Mouse (Mus musculus) urinary bladder, postnatal 4 days (tissue): Measurements from ENCODE around the gene Ntsr2.

Experiments
- DNase-seq, 2 experiments: peaks; one replicate each; pipeline ENCODE4 v3.0.0; 2021 to 2022; ENCODE audit warnings: low spot score in 2 of 2

Ntsr2 gene

GRCm38 (mm10) chr12:16653332-16654093 is at the start of gene Ntsr2:
Gene Ntsr2, plus strand, starts transcription at chr12:16653382.
- peak; percentile 72 to 84 for DNase-seq

DNA sequence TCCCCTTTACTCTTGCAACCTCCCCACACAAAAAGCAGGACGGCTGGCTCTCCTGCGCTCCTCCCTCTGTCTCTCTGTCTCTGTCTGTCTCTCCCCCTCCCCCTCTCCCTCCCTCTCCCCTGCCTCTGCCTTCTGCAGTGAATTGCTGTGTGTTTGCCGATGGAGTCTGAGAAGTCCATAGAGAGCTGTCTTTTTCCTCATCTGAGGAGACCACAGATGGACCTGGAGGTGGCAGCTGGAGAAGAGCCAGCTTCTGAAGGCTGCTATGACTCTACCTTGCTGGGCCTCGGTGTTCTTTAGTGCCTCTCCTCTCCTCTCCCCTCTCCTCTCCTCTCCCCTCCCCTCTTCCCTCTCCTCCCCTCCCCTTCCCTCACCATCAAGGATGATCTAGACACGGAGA is 47.6 kb upstream of the Ntsr2 start:
- DNase-seq, result no peak

DNA sequence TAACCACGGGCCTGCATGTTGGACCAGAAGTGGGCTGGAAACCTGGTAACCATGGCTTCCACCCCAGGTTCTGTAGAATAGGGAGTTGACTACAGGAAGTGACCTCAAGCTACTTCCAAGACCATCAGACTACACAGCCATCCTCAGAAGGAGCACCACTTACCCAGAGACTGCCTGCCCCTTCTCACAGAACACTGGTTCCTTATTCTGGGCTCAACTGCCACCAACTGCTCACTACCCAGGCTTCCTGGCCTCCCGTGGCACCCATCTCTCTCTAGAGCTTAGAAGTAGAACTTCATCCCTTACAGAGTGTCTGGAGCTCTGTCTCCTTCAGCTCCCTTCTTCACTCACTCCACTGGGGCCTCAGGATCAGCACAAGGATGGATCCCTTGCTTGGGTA is 42.2 kb upstream of the Ntsr2 start, which contains the start of gene Lpin1:
TSS of gene Lpin1 (minus strand) at position 31 of the 400 bp plus-strand sequence.
- no peak for DNase-seq

DNA sequence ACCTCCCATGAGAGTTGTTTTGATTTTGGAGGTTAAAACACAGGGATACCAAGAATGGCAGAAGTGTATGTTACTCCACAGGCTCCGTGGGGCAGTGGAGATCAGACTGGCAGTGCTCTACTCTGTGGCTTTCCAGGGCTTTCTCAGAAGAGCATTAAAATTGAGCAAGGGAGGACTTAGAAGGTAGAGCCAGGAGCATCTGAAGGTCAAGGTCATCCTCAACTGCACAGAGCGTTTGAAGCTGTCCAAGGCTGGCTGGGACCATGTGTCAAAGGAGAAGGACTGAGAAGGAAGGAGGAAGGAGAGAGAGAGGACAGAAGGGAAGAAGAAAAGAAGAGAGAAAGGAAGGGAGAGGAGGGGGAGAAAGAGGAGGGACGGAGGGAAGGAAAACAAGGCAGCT is 38.6 kb upstream of the Ntsr2 start:
- no peak for DNase-seq

DNA sequence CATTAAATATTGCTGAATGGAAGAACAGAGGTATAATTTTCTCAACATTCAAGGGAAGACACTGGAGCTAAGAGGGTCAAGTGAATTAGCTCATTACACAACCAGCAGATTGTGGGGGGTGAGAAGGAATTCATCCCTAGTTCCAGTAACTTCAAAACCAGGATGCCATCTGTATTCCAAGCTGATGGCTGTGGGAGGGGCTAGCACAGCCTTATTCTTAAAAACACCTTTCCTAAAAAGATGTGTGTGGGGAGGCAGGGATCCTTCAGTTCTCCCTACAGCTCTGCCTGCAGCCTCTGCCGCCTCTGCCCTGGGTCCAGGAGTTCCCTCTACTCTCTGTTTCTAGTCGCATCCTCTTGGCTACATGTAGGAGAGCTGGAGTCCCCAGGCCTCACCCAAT is 37.4 kb upstream of the Ntsr2 start:
- DNase-seq, result no peak

DNA sequence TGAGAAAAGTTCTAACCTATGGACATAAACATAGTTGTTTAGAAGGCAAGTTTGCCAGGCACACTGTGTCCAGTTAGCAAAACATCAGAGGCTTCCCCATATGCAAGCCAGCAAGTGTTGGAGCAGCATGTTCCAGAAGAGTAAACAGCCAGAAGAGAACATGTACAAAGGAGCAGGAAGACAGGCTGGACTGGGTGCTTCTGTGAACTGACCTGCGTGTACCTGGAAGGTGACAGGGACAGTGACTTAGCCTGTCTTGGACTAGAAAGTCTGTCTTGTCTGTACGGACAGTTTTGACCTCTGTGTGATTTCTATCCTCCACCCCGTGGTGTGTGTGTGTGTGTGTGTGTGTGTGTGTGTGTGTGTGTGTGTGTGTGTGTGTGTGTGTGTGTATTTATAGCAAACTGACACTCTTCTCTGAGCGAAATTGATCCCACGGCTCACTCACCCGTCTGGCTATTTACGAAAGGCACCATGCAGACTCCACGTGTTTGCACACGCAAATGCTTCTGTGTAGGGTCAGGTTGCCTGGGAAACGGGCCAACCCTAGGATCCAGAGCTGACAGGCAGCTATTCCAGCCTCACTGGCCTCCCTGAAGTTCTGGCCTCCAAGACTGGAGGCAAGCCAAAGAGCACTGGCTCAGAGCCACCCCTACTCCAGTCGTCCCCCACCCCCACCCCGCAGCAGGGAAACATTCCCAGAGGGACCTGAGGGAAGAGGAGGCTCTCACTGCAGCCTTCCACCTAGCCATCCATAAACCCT is 34.5 kb upstream of the Ntsr2 start:
- peak; percentile 74 to 80 for DNase-seq

DNA sequence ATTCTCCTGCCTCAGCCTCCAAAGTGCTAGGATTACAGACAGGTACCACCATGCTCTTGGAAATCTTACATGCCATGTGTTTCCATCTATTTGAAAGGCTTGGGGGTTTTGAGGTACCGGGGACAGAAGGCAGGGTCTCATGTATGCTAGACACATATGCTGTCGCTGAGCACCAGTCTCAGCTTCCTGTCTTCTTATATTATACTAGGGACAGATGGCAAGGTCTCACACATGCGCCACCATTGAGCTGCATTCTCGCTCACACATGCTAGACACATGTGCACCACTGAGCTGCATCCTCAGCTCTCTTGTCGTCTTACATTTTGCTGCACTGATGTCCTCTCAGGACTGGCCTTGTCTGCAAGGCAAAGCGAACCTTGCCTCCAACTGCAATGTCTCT is 33.7 kb upstream of the Ntsr2 start:
- no peak for DNase-seq

DNA sequence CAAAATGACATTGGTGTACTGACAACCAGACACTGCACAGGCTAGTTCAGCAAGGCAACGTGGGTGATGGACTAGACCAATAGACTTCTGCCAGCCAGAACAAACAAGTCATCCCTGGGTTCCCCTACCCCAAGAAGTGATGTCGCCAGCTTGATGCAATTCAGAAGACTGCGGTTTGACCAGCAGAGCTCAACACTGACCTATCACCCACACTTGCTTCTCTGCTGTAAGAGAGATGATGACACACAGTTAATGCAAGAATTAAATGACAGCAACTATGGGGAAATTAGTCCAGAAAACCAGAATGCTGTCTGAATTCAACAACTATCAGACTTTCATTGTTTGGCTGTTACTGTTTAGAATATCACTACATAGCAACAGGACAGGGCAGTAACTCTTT is 33.0 kb upstream of the Ntsr2 start:
- no peak for DNase-seq

DNA sequence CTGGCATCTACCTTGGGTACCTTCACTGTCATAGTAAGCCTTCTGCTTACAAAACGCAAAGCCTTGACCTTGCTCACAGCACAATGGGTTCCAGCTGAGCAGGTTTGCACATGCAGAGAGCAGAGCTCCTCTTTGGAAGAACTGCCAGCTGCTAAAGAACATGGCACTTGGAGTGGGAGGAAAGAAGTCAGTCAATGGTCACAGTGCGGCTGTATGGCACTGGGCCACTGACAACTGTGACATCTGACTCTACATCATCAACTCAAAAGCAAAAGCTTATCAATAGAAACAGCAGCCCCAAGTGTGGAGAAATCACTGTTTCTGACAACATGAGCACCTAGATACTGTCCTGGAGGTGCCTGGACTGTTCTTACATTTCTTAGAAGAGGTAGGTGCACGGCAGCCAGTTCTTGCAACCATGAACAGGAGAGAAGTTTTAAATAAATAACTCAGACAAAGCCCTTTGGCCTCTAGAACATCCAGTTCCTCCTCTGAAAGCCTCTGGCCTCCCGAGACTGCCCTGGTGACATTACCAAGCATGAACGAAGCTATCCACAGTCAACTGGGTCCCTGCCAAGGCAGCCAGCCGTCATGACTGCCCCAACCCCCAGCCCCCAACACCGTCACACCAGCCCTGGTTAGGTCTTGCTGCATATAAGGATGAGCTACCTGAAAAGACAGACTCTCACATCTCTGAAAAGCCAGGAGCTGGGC is 22.9 kb upstream of the Ntsr2 start:
- no peak for DNase-seq

GRCm38 (mm10) chr12:16630866-16631185 is 22.4 kb upstream of the Ntsr2 start:
- DNase-seq, result no peak

DNA sequence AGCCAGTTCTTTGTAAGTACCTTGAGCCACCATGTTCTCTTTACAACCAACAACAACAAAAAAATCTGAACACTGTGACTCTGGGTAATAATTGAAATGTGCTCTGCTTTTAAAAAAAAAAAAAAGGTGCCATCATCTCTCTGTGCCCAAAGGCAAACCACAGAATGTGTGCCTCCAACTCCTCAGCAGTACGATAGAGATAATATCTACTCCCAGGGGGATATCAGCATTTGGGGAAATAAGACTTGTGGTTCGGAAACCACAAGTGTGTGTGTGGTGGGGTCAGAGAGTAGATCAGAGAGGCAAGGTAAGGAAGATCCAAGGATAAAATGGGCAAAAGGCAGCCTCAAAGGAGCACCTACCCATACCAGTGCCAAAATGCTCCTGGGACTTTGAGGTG is 21.8 kb upstream of the Ntsr2 start:
- no peak for DNase-seq

- no peak for DNase-seq
Measured at GRCm38 (mm10) chr12:16633235-16633634, 19.9 kb upstream of the Ntsr2 start.

- no peak for DNase-seq
Measured at GRCm38 (mm10) chr12:16634075-16634813, 18.9 kb upstream of the Ntsr2 start.

DNA sequence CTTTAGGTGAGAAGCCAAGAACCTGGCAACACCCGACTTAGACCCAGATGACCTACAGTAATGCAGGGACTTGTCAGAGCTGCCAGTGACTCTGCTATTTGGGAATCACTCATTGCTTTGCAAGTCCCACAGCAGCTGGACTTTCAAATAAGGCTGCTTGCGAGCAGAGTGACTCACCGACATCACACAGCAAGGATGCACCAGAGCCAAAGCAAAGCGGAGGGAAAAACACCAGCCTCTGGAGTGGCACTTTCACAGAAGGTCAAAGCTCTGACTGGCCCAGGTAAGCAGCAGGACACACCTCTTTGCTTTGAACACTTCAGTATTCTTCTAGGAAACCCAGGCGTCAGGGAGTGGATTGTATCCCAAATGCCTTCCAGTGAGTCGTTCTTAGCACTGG is 17.4 kb upstream of the Ntsr2 start:
- no peak for DNase-seq

GRCm38 (mm10) chr12:16639078-16639771 is 14.0 kb upstream of the Ntsr2 start:
- no peak for DNase-seq

- DNase-seq, result no peak
Measured at GRCm38 (mm10) chr12:16640075-16640474, 13.1 kb upstream of the Ntsr2 start.

DNA sequence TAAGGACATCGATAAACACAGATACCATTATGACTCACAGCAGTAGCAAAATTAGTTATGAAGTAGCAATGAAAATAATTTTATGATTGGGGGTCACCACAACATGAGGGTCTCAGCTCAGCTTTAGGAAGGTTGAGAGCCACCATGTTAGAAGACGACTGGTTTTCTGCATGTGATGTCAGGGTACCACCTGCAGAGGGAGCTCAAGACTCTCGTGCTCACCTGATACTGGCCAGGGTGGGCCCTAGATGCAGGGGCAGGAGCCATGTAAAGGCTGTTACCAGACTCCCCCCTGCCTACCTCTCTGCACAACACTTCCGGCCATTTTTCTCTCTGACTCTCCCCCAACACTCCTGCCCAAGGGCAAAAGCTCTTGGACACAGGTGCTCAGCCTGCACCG is 11.2 kb upstream of the Ntsr2 start:
- no peak for DNase-seq

DNA sequence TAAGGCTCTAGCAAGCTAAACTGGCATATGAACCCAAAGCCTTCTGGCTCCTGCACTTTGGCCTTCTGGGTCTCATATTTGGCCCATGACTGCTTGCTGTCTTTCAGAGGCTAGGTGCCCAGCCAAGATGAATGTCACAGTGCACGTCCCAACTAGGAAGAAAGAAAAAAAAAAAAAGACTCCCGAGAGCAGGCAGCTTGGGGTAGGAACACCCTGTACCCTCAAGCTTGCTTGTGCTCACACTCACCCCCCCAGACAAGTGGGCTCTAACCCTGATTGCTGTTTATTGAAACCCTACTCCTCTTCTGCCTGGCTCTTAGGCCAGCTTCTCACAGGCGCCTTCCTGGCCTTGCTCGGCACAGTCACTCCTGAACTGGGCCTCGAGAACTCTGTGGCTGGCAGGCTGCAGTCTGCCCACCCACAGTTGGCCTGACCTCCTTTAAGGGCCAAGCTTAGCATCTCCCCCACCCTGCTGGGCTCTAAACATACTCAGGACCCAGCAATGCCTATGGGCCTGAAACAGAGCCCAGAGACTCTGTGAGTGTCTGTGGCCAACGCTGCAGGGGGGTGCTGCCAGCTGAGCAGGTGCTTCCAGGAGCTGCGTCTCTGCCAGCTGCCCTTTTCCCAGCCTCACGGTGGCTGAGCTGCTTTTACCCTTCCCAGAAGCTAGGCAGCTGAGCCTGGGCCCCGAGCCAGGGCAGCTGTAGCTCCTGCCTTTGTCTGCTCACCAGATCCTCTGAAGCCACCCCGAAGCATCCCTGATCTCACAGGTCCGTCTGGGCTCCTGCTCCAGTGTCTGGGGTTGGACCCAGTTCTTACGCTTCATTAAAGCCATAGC is 9.5 kb upstream of the Ntsr2 start:
- DNase-seq, result no peak

DNA sequence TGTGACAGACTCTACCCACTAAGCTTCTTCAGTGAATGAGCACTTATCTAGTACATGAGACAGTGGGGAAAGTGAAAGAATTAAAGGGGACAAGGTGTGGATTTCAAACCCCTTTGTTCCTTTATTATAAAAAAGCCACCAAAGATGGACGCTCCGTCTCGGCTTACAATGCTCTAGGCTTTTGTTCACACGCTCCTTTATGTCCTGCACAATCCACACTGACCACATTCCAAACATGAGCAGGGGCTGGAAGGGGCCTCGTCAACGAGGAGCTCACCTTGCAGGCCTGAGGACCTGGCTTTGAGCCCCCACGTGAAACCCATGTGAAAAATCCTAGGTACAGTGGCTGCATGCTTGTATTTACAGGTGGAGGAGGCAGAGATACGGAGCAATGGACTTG is 8.5 kb upstream of the Ntsr2 start:
- no peak for DNase-seq

DNA sequence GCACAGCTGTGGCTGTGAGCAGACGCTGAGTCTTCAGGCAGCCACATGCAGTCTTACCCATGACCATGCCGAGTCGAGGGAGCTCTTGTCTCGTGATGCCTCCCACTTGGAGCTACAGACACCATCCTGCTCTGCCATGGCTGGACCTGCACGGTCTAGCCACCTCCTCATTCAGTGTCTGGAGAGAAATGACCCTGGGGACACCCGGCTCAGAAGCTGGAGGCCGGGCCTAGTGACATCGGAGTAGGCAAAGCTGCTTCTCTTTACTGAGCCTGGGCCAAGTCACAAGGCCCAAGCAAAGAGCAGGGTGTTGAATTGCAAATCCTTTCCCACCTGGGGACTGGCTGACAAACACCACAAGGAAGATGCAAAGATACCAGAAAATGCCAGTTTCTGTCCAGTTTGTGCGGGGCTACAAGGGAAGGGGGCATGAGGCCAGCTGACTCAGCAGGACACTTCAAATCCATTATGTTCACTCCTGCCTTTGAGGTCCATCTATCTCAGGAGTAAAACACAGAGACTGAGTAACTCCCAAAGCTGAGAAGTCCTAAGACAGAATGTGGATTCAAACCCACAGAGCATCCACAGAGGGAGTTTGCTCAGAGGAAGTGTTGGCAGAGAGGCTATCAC is 6.3 kb upstream of the Ntsr2 start:
- DNase-seq, result no peak
